Mouse (Mus musculus) lung, adult 18-20 months (tissue): ENCODE results near the gene Olfr609.
"Not testable (repeated sequence)": the region's sequence is repeated elsewhere in the genome, so short reads cannot be mapped to it uniquely, and the experiment has no call there.

Source experiments
- DNase-seq, 2 experiments: peaks; one replicate each; pipeline ENCODE4 v3.0.0; 2022; ENCODE audit warnings: mixed read lengths in 2 of 2

Gene Olfr609

DNA sequence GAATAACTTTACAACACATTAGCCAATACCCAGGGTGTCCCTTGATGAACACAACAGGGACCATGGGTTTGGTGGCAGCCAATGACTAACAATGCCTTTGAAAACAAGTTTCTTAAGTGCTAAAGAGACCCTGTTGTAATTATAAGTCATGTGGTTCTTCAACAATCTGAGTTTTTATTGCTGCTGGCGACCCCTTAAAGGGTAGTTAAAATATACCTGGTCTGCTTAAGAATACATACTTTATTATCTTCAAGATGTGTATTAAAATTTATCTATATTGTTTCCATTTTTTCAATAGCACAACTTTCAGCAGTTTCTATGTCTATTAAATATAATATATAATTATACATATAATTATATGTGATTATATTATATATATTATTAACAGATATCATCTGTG, at the start of gene Olfr609:
Gene Olfr609 (minus strand): TSS at position 101 of the 400 bp plus-strand sequence.
- no peak for DNase-seq

DNA sequence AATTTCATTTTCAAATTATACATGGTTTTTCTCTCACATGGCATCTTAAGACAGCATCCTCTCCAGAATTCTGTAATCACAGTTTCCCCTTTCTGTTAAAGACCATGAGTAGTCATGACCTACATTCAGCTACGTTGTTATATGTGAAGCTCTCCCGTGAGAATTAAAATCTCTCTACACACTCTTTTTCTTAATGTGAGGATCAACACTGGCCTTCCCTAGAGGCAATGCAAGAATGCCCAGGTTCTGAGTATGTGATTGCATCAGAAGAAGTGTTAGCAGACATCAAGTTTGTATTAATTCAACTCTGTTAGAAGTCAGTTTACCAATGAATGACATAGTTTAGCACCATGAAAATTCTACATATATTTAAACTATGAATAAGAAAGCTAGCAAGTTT, 44.8 kb upstream of the Olfr609 start, which contains the start of gene Olfr612:
Gene Olfr612 (minus strand): TSS at position 101 of the 400 bp plus-strand sequence.
- not testable (repeated sequence) for DNase-seq

DNA sequence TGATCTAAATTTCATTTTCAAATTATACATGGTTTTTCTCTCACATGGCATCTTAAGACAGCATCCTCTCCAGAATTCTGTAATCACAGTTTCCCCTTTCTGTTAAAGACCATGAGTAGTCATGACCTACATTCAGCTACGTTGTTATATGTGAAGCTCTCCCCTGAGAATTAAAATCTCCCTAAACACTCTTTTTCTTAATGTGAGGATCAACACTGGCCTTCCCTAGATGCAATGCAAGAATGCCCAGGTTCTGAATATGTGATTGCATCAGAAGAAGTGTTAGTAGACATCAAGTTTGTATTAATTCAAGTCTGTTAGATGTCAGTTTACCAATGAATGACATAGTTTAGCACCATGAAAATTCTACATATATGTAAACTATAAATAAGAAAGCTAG, 22.9 kb upstream of the Olfr609 start, which contains the start of gene Olfr611:
Gene Olfr611 (minus strand): TSS at position 101 of the 400 bp plus-strand sequence.
- not testable (repeated sequence) for DNase-seq

DNA sequence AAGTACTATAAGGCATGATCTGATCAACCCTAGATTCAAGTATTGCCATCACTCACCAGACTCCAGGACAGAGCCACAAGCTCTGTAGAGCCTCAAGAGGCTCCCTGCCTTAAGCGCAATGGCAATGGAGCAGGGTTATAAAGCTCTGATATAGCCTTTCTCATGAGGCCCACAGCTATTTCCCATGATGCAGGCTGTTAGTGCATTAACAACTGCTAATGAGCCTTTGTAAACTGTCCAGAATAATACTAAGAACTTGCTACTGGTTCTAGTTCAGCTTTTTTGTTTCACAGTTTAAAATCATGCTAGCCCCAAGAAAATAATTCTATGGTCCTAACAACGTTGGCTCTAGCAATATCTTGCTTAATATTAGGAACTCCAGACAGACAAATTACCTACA, 14.2 kb upstream of the Olfr609 start, which contains the start of gene Olfr610:
Gene Olfr610 (minus strand): TSS at position 101 of the 400 bp plus-strand sequence.
- DNase-seq: no peak

DNA sequence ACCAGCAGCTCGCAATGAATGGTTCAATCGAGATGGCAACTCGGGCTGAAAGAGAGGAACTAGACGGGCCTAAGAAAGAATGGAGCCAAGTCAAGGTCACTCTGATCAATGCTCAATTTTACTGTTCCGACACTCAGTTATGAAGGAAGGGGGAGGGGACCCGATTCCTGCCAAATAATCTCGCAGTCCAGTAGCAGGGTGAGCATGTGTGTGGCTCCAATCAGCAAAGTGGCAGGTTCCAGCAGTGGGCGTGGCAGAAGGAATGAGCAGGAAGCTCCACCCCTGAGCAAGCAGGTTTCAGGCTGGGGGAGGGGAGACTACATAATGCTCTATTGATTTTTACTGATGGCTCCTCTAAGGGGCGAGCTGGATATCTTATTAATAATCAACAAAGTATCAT, 20.8 kb downstream of the Olfr609 start:
- not testable (repeated sequence) for DNase-seq

DNA sequence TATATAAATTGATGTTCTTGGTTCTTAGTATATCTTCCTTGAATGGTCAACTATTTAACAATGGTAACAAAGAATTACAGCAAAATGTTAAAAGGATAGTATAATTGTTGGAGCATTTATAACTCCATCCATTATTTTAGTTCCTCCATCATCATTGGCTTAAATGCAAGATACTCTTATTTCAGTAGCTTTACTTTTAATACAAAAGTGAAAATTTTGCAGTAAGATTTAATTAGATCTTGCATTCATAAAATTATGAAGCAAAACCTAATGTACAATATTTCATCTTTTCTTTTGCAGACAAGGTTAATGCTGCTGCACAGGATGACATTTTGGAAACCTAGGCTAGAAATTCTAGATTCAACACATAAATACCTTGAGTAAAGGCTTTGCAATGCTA, 28.3 kb downstream of the Olfr609 start, which contains the start of gene Olfr608:
Gene Olfr608 (plus strand): TSS at position 301 of the 400 bp plus-strand sequence.
- no peak for DNase-seq

- no peak for DNase-seq
These were observed 37.3 kb downstream of the Olfr609 start for GRCm38 (mm10) chr7:103460590-103460989.

GRCm38 (mm10) chr7:103448746-103449145, 49.1 kb downstream of the Olfr609 start, which contains the start of gene Olfr606:
Gene Olfr606, plus strand, starts transcription at chr7:103449046.
- DNase-seq: no peak

- DNase-seq: no peak
These were observed 52.5 kb downstream of the Olfr609 start, which contains the start of gene Olfr605 for GRCm38 (mm10) chr7:103445339-103445738. Gene Olfr605, minus strand, starts transcription at chr7:103445439.
